Mouse (Mus musculus) hindbrain, embryonic 13.5 days (tissue): ENCODE data around the gene Bmp7. TPM values are rescaled to one million over a fixed set of nuclear protein-coding genes. Genes with fewer than 3 reads are reported as not detected.

ENCODE experiments used
- microRNA-seq: library from miRNA; unstranded; fragments of <30 nt; microRNA quantifications from one replicate; pipeline ENCODE4, GENCODE M21; 2016
- polyA plus RNA-seq: library from polyadenylated mRNA; unstranded; fragments of >200 nt; fragmentation: Nextera tagmentation; extraction: Ambion mirVana; gene quantifications from 2 replicates; pipeline ENCODE4 v1.2.1, GENCODE M21; 2015

Bmp7 gene
- polyA plus RNA-seq, 1 experiment from 2014 or later: 12.4 TPM

Small RNA genes within 50 kb of the gene (microRNA-seq; reads per million reads assigned to microRNA genes)
- gene Gm22773: not detected

Other genes with a start within 250 kb of the Bmp7 start
- gene Spo11, start 37.4 kb upstream of the Bmp7 start, polyA plus RNA-seq: 0.79 and 0.87 TPM in 2 replicates
- gene Rae1, start 59.8 kb upstream of the Bmp7 start, polyA plus RNA-seq: 118 and 120 TPM in 2 replicates
- 20.6 and 22.1 TPM in 2 replicates for gene Rbm38, start 80.2 kb upstream of the Bmp7 start, polyA plus RNA-seq
- gene Ctcfl, start 179.2 kb upstream of the Bmp7 start, polyA plus RNA-seq: 0.05 and 0.08 TPM in 2 replicates
- not detected in 2 replicates for gene Pck1, start 212.7 kb upstream of the Bmp7 start, polyA plus RNA-seq